Mouse (Mus musculus) testis, adult 2 months (tissue): Measurements from ENCODE around the gene Dscam. TPM values are rescaled to one million over a fixed set of nuclear protein-coding genes. Genes with fewer than 3 reads are reported as not detected.

ENCODE experiments used
- H3K27ac ChIP-seq: fragments of 200-500 bp; 2 replicates; pipeline ENCODE4 v1.5.1; 2012; ENCODE audit warnings: low read depth, low read length; ENCODE audit not compliant: control insufficient read depth, insufficient read depth
- H3K27me3 ChIP-seq: fragments of 200-500 bp; 2 replicates; pipeline ENCODE4 v1.6.1; 2012; ENCODE audit warnings: mild to moderate bottlenecking, low read length, moderate library complexity; ENCODE audit not compliant: control insufficient read depth, insufficient read depth
- H3K36me3 ChIP-seq: fragments of 200-500 bp; 2 replicates; pipeline ENCODE4 v1.6.1; 2012; ENCODE audit warnings: mild to moderate bottlenecking, low read length; ENCODE audit not compliant: control insufficient read depth, insufficient read depth
- H3K4me1 ChIP-seq: fragments of 200-500 bp; 2 replicates; pipeline ENCODE4 v1.6.1; 2012; ENCODE audit warnings: low read length; ENCODE audit not compliant: control insufficient read depth, insufficient read depth
- H3K4me3 ChIP-seq: fragments of 200-500 bp; 2 replicates; pipeline ENCODE4 v1.5.1; 2012; ENCODE audit warnings: low read depth, mild to moderate bottlenecking, low read length, moderate library complexity, mixed read lengths; ENCODE audit not compliant: control insufficient read depth
- CTCF ChIP-seq: fragments of 200-500 bp; IDR thresholded peaks from 2 replicates; pipeline ENCODE4 v1.5.1; 2012; ENCODE audit warnings: low read depth, mild to moderate bottlenecking, inconsistent platforms, low read length, moderate library complexity; ENCODE audit not compliant: control insufficient read depth, insufficient read depth, insufficient replicate concordance
- POLR2A ChIP-seq: fragments of 200-500 bp; IDR thresholded peaks from 2 replicates; pipeline ENCODE4 v1.6.1; 2012; ENCODE audit warnings: low read depth, mild to moderate bottlenecking, inconsistent platforms, low read length, moderate library complexity; ENCODE audit not compliant: control insufficient read depth
- polyA plus RNA-seq: library from polyadenylated mRNA; depleted of rRNA; stranded (reverse); fragments of >200 nt; gene quantifications from 2 replicates; pipeline ENCODE4 v1.2.3, GENCODE M21; 2012

Gene Dscam
- polyA plus RNA-seq, 1 experiment: 0.94 TPM

DNA sequence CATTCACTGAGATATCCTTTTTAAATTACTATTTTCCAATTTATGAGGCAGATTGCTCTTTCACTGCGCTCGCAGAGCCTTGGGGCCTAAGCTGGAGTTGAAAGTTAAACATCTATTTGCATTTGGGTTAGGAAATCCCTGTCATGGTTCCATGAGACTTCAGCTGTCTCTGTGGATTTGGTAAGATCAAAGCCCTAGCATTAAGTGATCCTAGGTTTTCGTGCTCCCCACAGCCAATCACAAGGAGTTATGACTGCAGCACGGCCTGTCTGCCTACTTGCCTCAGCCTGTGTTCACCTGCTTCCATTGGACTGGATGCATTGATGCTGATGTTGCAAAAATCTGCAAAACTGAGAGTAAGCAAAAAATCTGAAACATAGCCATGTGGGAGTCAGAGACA, 198.8 kb downstream of the Dscam start:
- no peak overlapping the region for H3K27ac ChIP-seq
- H3K4me1 ChIP-seq: no peaks in the 10 kb centered on the region; the same call in 1 of the 2 replicates
- TF ChIP-seq POLR2A (no peak), CTCF (no peak)
- no peak overlapping the region for H3K4me3 ChIP-seq
- no peaks in the 10 kb centered on the region for H3K36me3 ChIP-seq
- no peaks in the 10 kb centered on the region for H3K27me3 ChIP-seq

DNA sequence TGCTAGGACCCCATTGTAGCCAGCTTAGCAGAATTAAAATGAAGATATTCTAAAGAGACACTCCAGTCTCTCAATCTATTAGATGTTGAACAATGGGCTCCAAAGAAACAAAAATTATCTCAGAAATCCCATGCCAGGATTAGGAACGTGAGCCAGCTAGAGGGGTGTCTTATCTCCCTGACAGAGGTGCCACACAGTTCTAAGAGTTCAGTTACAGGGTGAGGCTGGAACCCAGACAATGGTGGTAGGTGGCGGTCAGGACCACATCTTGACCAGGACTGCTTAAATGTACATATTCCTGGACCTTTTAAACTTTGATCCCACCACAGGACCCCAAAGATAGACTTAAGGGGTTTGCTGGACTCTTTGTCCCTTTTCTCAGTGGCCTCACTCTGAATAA, 200.1 kb downstream of the Dscam start:
- H3K36me3 ChIP-seq: no peaks in the 10 kb centered on the region
- no peak overlapping the region for H3K27ac ChIP-seq
- no peaks in the 10 kb centered on the region; the same call in 1 of the 2 replicates for H3K4me1 ChIP-seq
- H3K4me3 ChIP-seq: no peak overlapping the region
- TF ChIP-seq POLR2A (no peak), CTCF (no peak)
- H3K27me3 ChIP-seq: no peaks in the 10 kb centered on the region

DNA sequence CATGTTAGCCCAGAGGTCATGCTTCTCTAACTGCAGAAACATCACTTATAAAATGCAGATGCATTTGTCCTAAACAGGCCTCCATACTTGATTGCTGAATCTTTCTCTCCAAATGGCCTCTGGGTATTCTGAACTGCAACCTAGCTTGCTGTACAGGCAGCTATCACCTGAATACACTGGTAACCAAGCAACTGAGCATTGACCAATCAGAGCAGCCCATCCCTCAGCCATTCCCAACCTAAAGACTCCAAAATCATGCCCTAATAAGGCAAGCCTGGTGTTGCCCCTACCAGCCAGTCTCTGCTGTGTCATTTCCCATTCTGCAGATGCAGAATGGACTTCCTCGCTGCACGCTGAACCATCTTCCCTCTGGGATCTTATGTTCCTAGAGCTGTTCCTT, 200.9 kb downstream of the Dscam start:
- no peak overlapping the region for H3K4me3 ChIP-seq
- no peak overlapping the region for H3K27ac ChIP-seq
- no peak for TF ChIP-seq POLR2A
- TF ChIP-seq CTCF: no peak
- no peaks in the 10 kb centered on the region for H3K27me3 ChIP-seq
- no peaks in the 10 kb centered on the region; the same call in 1 of the 2 replicates for H3K4me1 ChIP-seq
- no peaks in the 10 kb centered on the region for H3K36me3 ChIP-seq

DNA sequence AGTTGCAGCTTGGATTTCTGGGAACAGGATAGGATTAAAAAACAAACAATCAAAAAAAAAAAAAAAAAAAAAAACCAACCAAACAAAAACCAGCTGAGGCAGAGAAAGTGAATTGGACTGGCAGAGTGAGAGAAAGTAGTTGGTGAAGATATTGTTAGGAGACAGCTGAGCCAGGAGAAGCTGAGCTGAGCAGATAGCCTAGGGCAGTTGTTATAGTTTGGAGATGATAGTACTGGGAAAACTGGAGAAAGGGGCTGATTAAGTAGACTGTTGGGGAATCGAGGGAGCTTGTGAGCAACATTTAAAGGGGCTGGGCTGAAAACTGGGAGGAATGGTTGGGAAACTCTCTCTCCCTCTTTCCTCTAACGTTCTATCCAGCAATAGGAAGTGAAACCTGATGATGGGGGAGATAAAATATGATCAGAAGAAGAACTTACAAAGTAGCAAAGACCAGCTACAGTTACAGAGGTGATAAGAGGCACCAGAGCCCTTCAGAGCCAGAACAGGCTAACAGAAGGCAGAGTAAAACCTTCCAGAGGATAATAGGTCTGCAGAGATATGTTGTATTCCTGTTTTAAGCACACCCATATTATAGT, 201.6 kb downstream of the Dscam start:
- Histone ChIP-seq H3K27me3 (no peaks in the 10 kb centered on the region), H3K4me1 (no peaks in the 10 kb centered on the region; the same call in 1 of the 2 replicates), H3K4me3 (no peak overlapping the region), H3K27ac (no peak overlapping the region), H3K36me3 (no peaks in the 10 kb centered on the region)
- TF ChIP-seq CTCF (no peak), POLR2A (no peak)

DNA sequence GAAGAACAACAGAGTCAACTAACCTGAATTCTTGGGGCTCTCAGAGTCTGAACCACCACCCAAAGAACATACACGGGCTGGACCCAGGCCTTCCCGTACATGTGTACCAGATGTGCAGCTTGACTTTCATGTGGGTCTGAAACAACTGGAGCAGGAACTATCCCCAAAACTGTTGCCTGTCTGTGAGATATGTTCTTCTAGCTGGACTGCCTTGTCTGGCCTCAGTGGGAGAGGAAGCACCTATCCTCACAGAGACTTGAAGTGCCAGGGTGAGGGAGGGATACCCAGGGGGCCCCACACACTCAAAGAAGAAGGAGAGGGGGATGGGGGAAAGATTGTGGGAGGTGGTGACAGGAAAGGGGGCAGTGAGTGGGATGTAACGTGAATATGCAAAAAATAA, 210.9 kb downstream of the Dscam start:
- H3K27ac ChIP-seq: no peak overlapping the region
- no peaks in the 10 kb centered on the region for H3K4me1 ChIP-seq
- no peak overlapping the region for H3K4me3 ChIP-seq
- TF ChIP-seq POLR2A (no peak), CTCF (no peak)
- no peaks in the 10 kb centered on the region for H3K27me3 ChIP-seq
- H3K36me3 ChIP-seq: no peaks in the 10 kb centered on the region

DNA sequence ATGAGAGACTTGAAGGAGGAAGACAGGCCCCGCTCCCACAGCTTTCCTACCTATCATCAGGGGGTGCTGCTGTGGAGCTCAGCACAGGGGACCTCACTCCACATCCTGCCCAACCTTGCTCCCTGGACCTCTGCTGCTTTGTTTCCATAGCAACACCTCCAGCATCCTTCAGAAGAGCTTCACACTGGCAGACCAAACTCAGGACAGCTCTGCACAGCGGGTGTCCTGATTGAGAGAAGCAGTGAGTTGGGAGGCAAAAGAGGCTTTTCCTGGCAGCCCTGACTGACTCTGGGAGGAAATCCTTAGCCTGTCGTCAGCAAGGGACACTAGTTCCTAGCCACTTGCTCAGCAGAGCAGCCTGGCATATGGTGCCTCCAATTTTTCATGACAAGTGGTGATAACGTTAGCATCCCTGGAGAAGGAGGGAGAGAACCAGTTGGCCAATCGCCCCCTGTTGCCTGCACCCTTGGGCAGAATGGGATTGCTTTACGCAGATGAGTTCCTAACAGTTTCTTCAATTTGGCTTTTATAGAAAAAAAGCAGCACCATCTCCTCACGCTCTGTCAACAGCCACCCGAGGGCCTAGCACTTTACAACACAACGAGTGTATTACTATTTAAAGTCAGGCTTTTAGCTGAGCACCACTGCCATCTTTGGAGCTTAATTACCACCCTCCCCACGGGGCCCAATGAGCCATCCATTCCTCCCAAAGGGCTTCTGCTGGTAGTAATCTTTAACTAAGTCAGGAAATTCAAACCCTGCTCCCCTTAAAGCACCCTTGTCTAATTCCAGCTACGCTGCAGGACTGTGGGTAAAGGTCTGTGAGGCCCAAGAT, 224.9 kb downstream of the Dscam start:
- Histone ChIP-seq H3K4me3 (no peak overlapping the region), H3K36me3 (no peaks in the 10 kb centered on the region), H3K27me3 (no peaks in the 10 kb centered on the region), H3K4me1 (no peaks in the 10 kb centered on the region), H3K27ac (no peak overlapping the region)
- TF ChIP-seq CTCF (no peak), POLR2A (no peak)

DNA sequence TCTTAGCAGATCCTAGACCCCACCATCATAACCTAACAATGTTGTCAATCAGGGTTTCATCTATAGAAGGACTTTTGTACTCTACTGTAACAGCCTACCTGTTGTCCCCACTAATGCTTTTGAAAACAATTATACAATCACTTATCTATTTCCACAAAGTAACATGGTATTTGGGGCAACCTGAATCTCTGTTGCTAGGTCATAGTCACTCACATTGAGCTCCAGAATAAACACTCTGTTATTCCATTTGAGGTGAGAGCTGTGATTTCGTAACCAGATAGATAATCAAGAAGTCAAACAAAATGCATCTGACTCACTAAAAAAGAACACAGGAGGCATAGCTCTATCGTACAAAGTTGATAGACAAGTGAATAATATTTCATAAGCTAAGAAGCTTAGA, 226.9 kb downstream of the Dscam start:
- no peak overlapping the region for H3K4me3 ChIP-seq
- H3K4me1 ChIP-seq: no peaks in the 10 kb centered on the region
- H3K27ac ChIP-seq: no peak overlapping the region
- no peak for TF ChIP-seq CTCF
- no peak for TF ChIP-seq POLR2A
- no peaks in the 10 kb centered on the region for H3K36me3 ChIP-seq
- no peaks in the 10 kb centered on the region for H3K27me3 ChIP-seq
